Mouse (Mus musculus) megakaryocyte, embryonic 14.5 days (primary cell): ENCODE results near the gene Pex6.

ENCODE experiments used
- FLI1 ChIP-seq: IDR thresholded peaks from 2 replicates; pipeline ENCODE4 v1.6.1; 2012; ENCODE audit warnings: low read length, inconsistent platforms, mixed read lengths
- GATA1 ChIP-seq: IDR thresholded peaks from 3 replicates; pipeline ENCODE4 v1.6.1; 2012; ENCODE audit warnings: mixed read lengths, low read length, inconsistent platforms, borderline replicate concordance

DNA sequence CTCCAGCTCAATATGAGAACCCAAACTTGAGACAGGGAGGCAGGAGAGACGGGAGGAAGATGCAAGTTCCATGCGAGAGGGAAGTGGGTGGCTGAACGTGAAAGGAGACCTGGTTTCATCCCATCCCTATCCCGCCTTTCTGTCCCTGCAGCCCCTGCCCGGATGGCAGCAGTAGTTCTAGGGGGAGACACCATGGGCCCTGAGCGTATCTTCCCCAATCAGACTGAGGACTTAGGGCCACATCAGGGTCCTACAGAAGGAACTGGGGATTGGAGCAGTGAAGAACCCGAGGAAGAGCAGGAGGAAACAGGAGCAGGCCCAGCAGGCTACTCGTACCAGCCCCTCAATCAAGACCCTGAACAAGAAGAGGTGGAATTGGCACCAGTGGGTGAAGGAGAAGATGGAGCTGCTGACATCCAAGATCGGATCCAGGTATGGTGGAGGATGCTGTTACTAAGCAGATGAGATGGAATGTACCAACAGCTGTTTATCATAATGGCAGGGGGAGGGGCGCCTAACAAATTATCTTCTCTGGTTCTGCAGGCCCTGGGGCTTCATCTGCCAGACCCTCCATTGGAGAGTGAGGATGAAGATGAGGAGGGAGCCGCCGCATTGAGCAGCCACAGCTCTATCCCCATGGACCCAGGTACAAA lies 29.7 kb upstream of the Pex6 start:
- no peak for TF ChIP-seq GATA1
- TF ChIP-seq FLI1, result no peak
